Mouse (Mus musculus): ENCODE measurements around the gene Tenm4.

The Tenm4 gene

GRCm38 (mm10) chr7:96519216-96519615 lies 348.2 kb downstream of the Tenm4 start:
- TF ChIP-seq GATA4 (IDR thresholded peaks at IDR 0.05; ENCODE audit: insufficient replicate concordance, low read length): no peak

- no peak for TF ChIP-seq GATA4 (IDR thresholded peaks at IDR 0.05; ENCODE audit: insufficient replicate concordance, low read length)
Observed at GRCm38 (mm10) chr7:96521956-96522355, 350.9 kb downstream of the Tenm4 start.

DNA sequence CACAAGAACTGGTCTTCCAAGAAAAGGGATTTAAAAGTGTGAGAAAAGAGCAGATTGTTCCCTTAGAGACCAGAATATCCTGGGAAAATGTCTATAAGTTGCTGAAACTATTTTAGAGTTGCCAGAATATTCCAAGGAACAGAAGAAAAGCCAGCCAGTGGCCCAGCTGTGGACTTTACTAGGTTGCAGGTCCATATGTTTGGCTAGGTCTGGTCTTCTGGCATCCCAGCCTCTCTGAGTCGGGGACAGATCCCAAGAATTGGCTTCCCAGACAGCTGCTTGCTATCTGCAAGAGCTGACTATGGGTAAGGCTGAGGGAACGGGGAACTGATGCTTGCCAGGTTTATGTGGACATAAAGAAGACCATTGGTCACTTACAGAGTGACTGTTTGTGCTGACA lies 352.6 kb downstream of the Tenm4 start:
- TF ChIP-seq GATA4 (IDR thresholded peaks at IDR 0.05; ENCODE audit: insufficient replicate concordance, low read length): no peak

- TF ChIP-seq GATA4 (IDR thresholded peaks at IDR 0.05; ENCODE audit: insufficient replicate concordance, low read length): no peak
Observed at GRCm38 (mm10) chr7:96524486-96525205, 353.6 kb downstream of the Tenm4 start.

GRCm38 (mm10) chr7:96525344-96525743 lies 354.3 kb downstream of the Tenm4 start:
- no peak for TF ChIP-seq GATA4 (IDR thresholded peaks at IDR 0.05; ENCODE audit: insufficient replicate concordance, low read length)

- no peak for TF ChIP-seq GATA4 (IDR thresholded peaks at IDR 0.05; ENCODE audit: insufficient replicate concordance, low read length)
Observed at GRCm38 (mm10) chr7:96530571-96531426, 359.8 kb downstream of the Tenm4 start.

DNA sequence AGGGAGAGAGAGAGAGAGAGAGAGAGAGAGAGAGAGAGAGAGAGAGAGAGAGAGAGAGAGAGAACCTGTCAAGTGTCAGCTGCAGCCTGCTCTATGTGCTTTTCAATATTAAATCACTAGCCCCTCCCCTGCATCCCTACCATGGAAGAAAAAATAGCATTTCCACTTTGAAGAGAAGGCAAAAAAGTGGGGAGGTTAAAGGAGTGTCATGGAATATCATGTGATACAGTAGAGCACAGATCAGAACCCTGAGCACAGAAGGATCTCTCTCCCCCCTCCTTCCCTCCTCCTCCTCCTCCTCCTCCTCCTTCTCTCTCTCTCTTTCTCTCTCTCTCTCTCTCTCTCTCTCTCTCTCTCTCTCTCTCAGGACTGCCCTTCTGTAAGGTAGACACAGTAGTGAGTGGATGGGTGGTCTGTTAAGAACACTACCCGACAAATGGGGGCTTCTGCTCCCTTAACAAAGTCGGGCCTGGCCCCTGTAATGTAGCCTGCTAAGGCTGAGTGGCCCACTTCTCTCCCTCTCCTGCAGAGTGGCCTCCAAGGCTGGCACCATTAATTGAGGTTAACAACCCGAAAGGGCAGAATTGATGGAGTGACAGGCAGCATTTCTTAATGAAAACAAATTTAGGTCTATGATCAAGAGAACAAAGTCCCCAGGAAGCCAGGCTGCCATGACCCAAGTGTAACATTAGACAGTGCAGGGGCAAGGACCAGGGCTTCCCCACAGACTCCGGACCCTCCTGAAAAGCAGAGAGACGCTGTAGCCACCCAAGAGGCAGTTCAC lies 361.1 kb downstream of the Tenm4 start:
- no peak for TF ChIP-seq GATA4 (IDR thresholded peaks at IDR 0.05; ENCODE audit: insufficient replicate concordance, low read length)

GRCm38 (mm10) chr7:96532804-96533400 lies 361.9 kb downstream of the Tenm4 start:
- no peak for TF ChIP-seq GATA4 (IDR thresholded peaks at IDR 0.05; ENCODE audit: insufficient replicate concordance, low read length)

- TF ChIP-seq GATA4 (IDR thresholded peaks at IDR 0.05; ENCODE audit: insufficient replicate concordance, low read length): no peak
Observed at GRCm38 (mm10) chr7:96536313-96536880, 365.4 kb downstream of the Tenm4 start.

GRCm38 (mm10) chr7:96539248-96540034 lies 368.4 kb downstream of the Tenm4 start:
- no peak for TF ChIP-seq GATA4 (IDR thresholded peaks at IDR 0.05; ENCODE audit: insufficient replicate concordance, low read length)

DNA sequence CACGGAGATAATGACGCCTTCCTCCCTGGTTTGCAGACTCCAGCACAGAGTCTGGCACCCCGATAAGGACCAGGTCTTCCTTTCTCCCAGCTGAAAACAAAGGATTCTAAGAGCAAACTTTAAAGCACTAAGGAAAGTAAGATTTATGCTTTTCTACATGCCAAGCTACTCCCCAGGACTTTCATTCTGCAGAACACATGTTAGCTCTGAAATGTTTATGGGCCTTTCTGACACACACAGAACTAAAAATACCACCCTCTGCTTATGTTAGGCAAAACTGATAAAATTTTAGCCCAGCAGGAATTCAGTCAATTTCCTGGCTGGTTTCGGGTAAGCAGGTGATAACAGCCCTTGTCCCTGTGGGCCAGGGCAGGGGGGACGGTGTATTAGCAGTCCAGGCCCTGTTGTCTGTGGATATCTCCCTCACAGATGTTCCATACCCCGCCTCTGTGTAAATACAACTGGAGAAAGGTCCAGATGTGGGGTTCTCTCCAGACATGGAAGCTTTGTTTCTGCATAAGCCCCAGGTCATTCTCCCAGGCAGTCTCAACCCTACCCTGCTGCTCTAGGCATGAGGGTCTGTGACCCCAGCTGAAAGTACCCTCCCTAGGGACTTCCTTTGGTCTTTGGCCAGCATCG lies 369.5 kb downstream of the Tenm4 start:
- TF ChIP-seq GATA4 (IDR thresholded peaks at IDR 0.05; ENCODE audit: insufficient replicate concordance, low read length): no peak

GRCm38 (mm10) chr7:96545979-96546378 lies 374.9 kb downstream of the Tenm4 start:
- TF ChIP-seq GATA4 (IDR thresholded peaks at IDR 0.05; ENCODE audit: insufficient replicate concordance, low read length): no peak

GRCm38 (mm10) chr7:96551809-96552208 lies 380.8 kb downstream of the Tenm4 start:
- TF ChIP-seq GATA4 (IDR thresholded peaks at IDR 0.05; ENCODE audit: insufficient replicate concordance, low read length): no peak
